Mouse (Mus musculus) liver, embryonic 14.5 days (tissue): ENCODE measurements around the gene Polr1c.

ENCODE experiments used
- CTCF ChIP-seq: IDR thresholded peaks from 2 replicates; pipeline ENCODE4 v1.5.1; 2016; ENCODE audit warnings: antibody characterized with exemption, low read depth, control low read depth
- EP300 ChIP-seq: IDR thresholded peaks from 2 replicates; pipeline ENCODE4 v1.6.1; 2016; ENCODE audit warnings: antibody characterized with exemption, low read depth

- TF ChIP-seq CTCF = no peak
- TF ChIP-seq EP300 = no peak
Observed at GRCm38 (mm10) chr17:46239516-46240114, 8.2 kb downstream of the Polr1c start.
